Mouse (Mus musculus) MEL (cell line): Measurements from ENCODE around the gene Eral1. TPM values are rescaled to one million over a fixed set of nuclear protein-coding genes. Genes with fewer than 3 reads are reported as not detected.

ENCODE experiments used
- DNase-seq: peaks from one replicate; pipeline ENCODE4 v3.0.0; 2011; ENCODE audit warnings: low read depth, low spot score
- H3K27ac ChIP-seq: 2 replicates; pipeline ENCODE4 v1.5.1; 2012; ENCODE audit warnings: low read depth, mild to moderate bottlenecking, control low read depth, low read length, moderate library complexity; ENCODE audit not compliant: control insufficient read depth
- H3K27me3 ChIP-seq, 2 experiments: fragments of 150-350 bp in 1 of 2; sonication (generic) in 1 of 2; 2 replicates each; pipeline ENCODE4 v1.6.1; 2012; ENCODE audit warnings: low read length in 2 of 2, mild to moderate bottlenecking in 2 of 2, improper control_type of control experiment in 1 of 2, moderate library complexity in 1 of 2; ENCODE audit not compliant: insufficient read depth in 2 of 2, control insufficient read depth in 1 of 2
- H3K36me3 ChIP-seq, 2 experiments: 2 replicates each; pipeline ENCODE4 v1.6.1; 2012 to 2014; ENCODE audit warnings: low read length in 2 of 2, improper control_type of control experiment in 1 of 2, inconsistent platforms in 1 of 2, mild to moderate bottlenecking in 1 of 2; ENCODE audit not compliant: insufficient read depth in 2 of 2, control insufficient read depth in 1 of 2
- H3K4me1 ChIP-seq, 2 experiments: fragments of 150-350 bp in 1 of 2; sonication (generic) in 1 of 2; 2 replicates each; pipeline ENCODE4 v1.6.1; 2012; ENCODE audit warnings: low read length in 2 of 2, improper control_type of control experiment in 1 of 2, mild to moderate bottlenecking in 1 of 2; ENCODE audit not compliant: insufficient read depth in 2 of 2, control insufficient read depth in 1 of 2
- H3K4me3 ChIP-seq, 2 experiments: fragments of 150-350 bp in 1 of 2; sonication (generic) in 1 of 2; 2 replicates each; pipeline ENCODE4 v1.5.1; 2012; ENCODE audit warnings: low read depth in 2 of 2, low read length in 2 of 2, mild to moderate bottlenecking in 2 of 2, moderate library complexity in 2 of 2, control low read depth in 1 of 2, improper control_type of control experiment in 1 of 2; ENCODE audit not compliant: control insufficient read depth in 1 of 2, insufficient read depth in 1 of 2
- H3K79me2 ChIP-seq: 2 replicates; pipeline ENCODE4 v1.6.1; 2012; ENCODE audit warnings: mild to moderate bottlenecking, low read length, moderate library complexity; ENCODE audit not compliant: control insufficient read depth, poor library complexity, insufficient read depth
- H3K9ac ChIP-seq: 2 replicates; pipeline ENCODE4 v1.6.1; 2012; ENCODE audit warnings: low read depth, mild to moderate bottlenecking, control low read depth, low read length, moderate library complexity; ENCODE audit not compliant: control insufficient read depth, poor library complexity, severe bottlenecking
- H3K9me3 ChIP-seq: fragments of 150-350 bp; sonication (generic); replicated peaks from 2 replicates; pipeline ENCODE4 v1.6.1; 2012; ENCODE audit warnings: mild to moderate bottlenecking, low read length, improper control_type of control experiment, moderate library complexity; ENCODE audit not compliant: insufficient read depth
- BHLHE40 ChIP-seq: IDR thresholded peaks from 2 replicates; pipeline ENCODE4 v1.6.1; 2012; ENCODE audit warnings: low read depth, mild to moderate bottlenecking, inconsistent platforms, low read length, improper control_type of control experiment, borderline replicate concordance
- CHD1 ChIP-seq: IDR thresholded peaks from 2 replicates; pipeline ENCODE4 v1.6.1; 2012; ENCODE audit warnings: low read depth, mild to moderate bottlenecking, inconsistent platforms, low read length, improper control_type of control experiment
- ETS1 ChIP-seq: IDR thresholded peaks from 2 replicates; pipeline ENCODE4 v1.6.1; 2012; ENCODE audit warnings: low read depth, mild to moderate bottlenecking, inconsistent platforms, low read length, improper control_type of control experiment, moderate library complexity
- GABPA ChIP-seq: IDR thresholded peaks from 2 replicates; pipeline ENCODE4 v1.6.1; 2012; ENCODE audit warnings: low read depth, mild to moderate bottlenecking, inconsistent platforms, low read length, improper control_type of control experiment, moderate library complexity
- HCFC1 ChIP-seq: IDR thresholded peaks from 2 replicates; pipeline ENCODE4 v1.6.1; 2012; ENCODE audit warnings: low read depth, mild to moderate bottlenecking, inconsistent platforms, low read length, improper control_type of control experiment, moderate library complexity
- MAFK ChIP-seq: IDR thresholded peaks from 2 replicates; pipeline ENCODE4 v1.6.1; 2011; ENCODE audit warnings: low read depth, mild to moderate bottlenecking, low read length, improper control_type of control experiment, borderline replicate concordance
- MAX ChIP-seq: IDR thresholded peaks from 2 replicates; pipeline ENCODE4 v1.6.1; 2011; ENCODE audit warnings: low read length, improper control_type of control experiment
- MAZ ChIP-seq: IDR thresholded peaks from 2 replicates; pipeline ENCODE4 v1.6.1; 2012; ENCODE audit warnings: low read depth, mild to moderate bottlenecking, inconsistent platforms, low read length, improper control_type of control experiment
- MEF2A ChIP-seq: IDR thresholded peaks from 2 replicates; pipeline ENCODE4 v1.6.1; 2014; ENCODE audit warnings: low read depth, mild to moderate bottlenecking, inconsistent platforms, low read length, improper control_type of control experiment; ENCODE audit not compliant: poor library complexity, insufficient replicate concordance, severe bottlenecking; ENCODE audit errors: extremely low read depth
- MXI1 ChIP-seq: IDR thresholded peaks from 2 replicates; pipeline ENCODE4 v1.6.1; 2011; ENCODE audit warnings: mild to moderate bottlenecking, low read depth, low read length, improper control_type of control experiment
- NELFE ChIP-seq: IDR thresholded peaks from 2 replicates; pipeline ENCODE4 v1.6.1; 2011; ENCODE audit warnings: low read depth, low read length, improper control_type of control experiment
- NRF1 ChIP-seq: IDR thresholded peaks from 2 replicates; pipeline ENCODE4 v1.6.1; 2014; ENCODE audit warnings: low read depth, mild to moderate bottlenecking, inconsistent platforms, low read length, improper control_type of control experiment, moderate library complexity; ENCODE audit not compliant: poor library complexity, insufficient read depth, severe bottlenecking
- POLR2AphosphoS2 ChIP-seq: IDR thresholded peaks from 2 replicates; pipeline ENCODE4 v1.6.1; 2011; ENCODE audit warnings: low read length, improper control_type of control experiment
- POLR2AphosphoS5 ChIP-seq: IDR thresholded peaks from 2 replicates; pipeline ENCODE4 v1.6.1; 2012; ENCODE audit warnings: low read depth, borderline replicate concordance, mild to moderate bottlenecking, inconsistent platforms, low read length, moderate library complexity, mixed read lengths
- SIN3A ChIP-seq: IDR thresholded peaks from 2 replicates; pipeline ENCODE4 v1.6.1; 2012; ENCODE audit warnings: low read length, improper control_type of control experiment, inconsistent platforms
- SMC3 ChIP-seq: IDR thresholded peaks from 2 replicates; pipeline ENCODE4 v1.6.1; 2011; ENCODE audit warnings: low read depth, low read length, improper control_type of control experiment
- TAL1 ChIP-seq: IDR thresholded peaks from 2 replicates; pipeline ENCODE4 v1.6.1; 2012; ENCODE audit warnings: mild to moderate bottlenecking, inconsistent platforms, low read length, moderate library complexity, mixed read lengths
- TBP ChIP-seq: IDR thresholded peaks from 2 replicates; pipeline ENCODE4 v1.8.0; 2011; ENCODE audit warnings: low read depth, low read length, improper control_type of control experiment
- TCF12 ChIP-seq: IDR thresholded peaks from 2 replicates; pipeline ENCODE4 v1.6.1; 2014; ENCODE audit warnings: low read depth, mild to moderate bottlenecking, inconsistent platforms, low read length, improper control_type of control experiment, moderate library complexity
- UBTF ChIP-seq: IDR thresholded peaks from 2 replicates; pipeline ENCODE4 v1.6.1; 2012; ENCODE audit warnings: low read depth, mild to moderate bottlenecking, inconsistent platforms, low read length, improper control_type of control experiment, moderate library complexity, borderline replicate concordance; ENCODE audit not compliant: insufficient read depth
- USF2 ChIP-seq, 2 experiments: IDR thresholded peaks; 2 replicates each; pipeline ENCODE4 v1.6.1; 2011 to 2012; ENCODE audit warnings: improper control_type of control experiment in 2 of 2, low read length in 2 of 2, borderline replicate concordance in 1 of 2, inconsistent platforms in 1 of 2, low read depth in 1 of 2, mild to moderate bottlenecking in 1 of 2; ENCODE audit not compliant: insufficient read depth in 1 of 2
- ZKSCAN1 ChIP-seq: IDR thresholded peaks from 2 replicates; pipeline ENCODE4 v1.6.1; 2012; ENCODE audit warnings: low read depth, mild to moderate bottlenecking, inconsistent platforms, low read length, improper control_type of control experiment, moderate library complexity
- ZNF384 ChIP-seq: IDR thresholded peaks from 2 replicates; pipeline ENCODE4 v1.6.1; 2012; ENCODE audit warnings: low read depth, mild to moderate bottlenecking, inconsistent platforms, low read length, improper control_type of control experiment
- polyA plus RNA-seq, 2 experiments: library from polyadenylated mRNA; stranded (reverse) in 1 of 2; unstranded in 1 of 2; fragments of >175 nt in 1 of 2; fragments of >200 nt in 1 of 2; gene quantifications; 2 replicates each; pipeline versions ENCODE4 v1.2.1 to v1.2.4; 2012; ENCODE audit warnings: low replicate concordance in 2 of 2, low read depth in 1 of 2; ENCODE audit not compliant: insufficient read length in 2 of 2, insufficient read depth in 1 of 2, missing spikeins in 1 of 2
- total RNA-seq: library from RNA; depleted of rRNA; stranded (reverse); fragments of 300-350 nt; gene quantifications from 2 replicates; pipeline ENCODE4 v1.2.3, GENCODE M21; 2012

Eral1 gene
- total and polyA plus RNA-seq, 3 experiments, result 38.4 to 43.5 TPM; not detected in 1

DNA sequence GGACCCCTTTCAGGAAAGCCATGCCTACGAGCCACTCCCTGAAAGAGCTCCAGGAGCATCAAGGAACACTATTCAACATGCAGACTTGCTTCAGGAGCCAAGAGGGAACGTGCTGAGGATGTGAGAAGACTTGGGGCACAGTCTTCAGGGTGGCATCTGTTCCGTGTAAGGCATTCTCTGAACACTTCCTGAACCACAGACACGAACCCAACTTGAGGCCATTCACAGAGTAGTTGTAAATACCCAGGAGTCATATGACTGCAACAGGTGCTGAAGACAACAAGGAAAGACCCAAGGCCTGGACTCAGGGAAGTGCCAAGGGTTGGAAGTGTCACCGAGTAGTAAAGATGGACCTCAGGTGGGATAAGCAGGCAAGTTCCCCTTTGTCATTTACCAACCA is 12.6 kb downstream of the Eral1 start:
- TF ChIP-seq MAFK, result no peak
- TF ChIP-seq MXI1, result no peak
- TF ChIP-seq BHLHE40, result no peak
- TF ChIP-seq MAX, result no peak
- TF ChIP-seq POLR2AphosphoS5, result no peak
- no peak for TF ChIP-seq CHD1
- TF ChIP-seq POLR2AphosphoS2, result no peak
- TF ChIP-seq NELFE, result no peak
- no peak for TF ChIP-seq SMC3
- no peak for TF ChIP-seq TCF12
- Histone ChIP-seq H3K9me3 (no peaks in the 10 kb centered on the region), H3K4me1 (peaks cover 23 to 49% of the 10 kb centered on the region in 2 experiments), H3K4me3 (no peak overlapping the region), H3K79me2 (no peaks in the 10 kb centered on the region), H3K27me3 (no peaks in the 10 kb centered on the region), H3K36me3 (peaks cover 0 to 48% of the 10 kb centered on the region in 2 experiments; a peak in 2 of 4 replicates), H3K27ac (no peak overlapping the region), H3K9ac (no peak overlapping the region)
- DNase-seq, result no peak

- no peak overlapping the region for H3K4me3 ChIP-seq
- no peak for DNase-seq
- H3K4me1 ChIP-seq, result peaks cover 24 to 40% of the 10 kb centered on the region in 2 experiments
- no peaks in the 10 kb centered on the region for H3K79me2 ChIP-seq
- TF ChIP-seq UBTF (no peak), NELFE (no peak), POLR2AphosphoS5 (no peak)
- TF ChIP-seq, all 39 proteins: peak for 0
- Histone ChIP-seq H3K36me3 (peaks cover 0 to 39% of the 10 kb centered on the region in 2 experiments; a peak in 2 of 4 replicates), H3K9me3 (no peaks in the 10 kb centered on the region), H3K27ac (no peak overlapping the region), H3K9ac (no peak overlapping the region), H3K27me3 (no peaks in the 10 kb centered on the region)
Observed at GRCm38 (mm10) chr11:78066641-78067040, 13.5 kb downstream of the Eral1 start.

DNA sequence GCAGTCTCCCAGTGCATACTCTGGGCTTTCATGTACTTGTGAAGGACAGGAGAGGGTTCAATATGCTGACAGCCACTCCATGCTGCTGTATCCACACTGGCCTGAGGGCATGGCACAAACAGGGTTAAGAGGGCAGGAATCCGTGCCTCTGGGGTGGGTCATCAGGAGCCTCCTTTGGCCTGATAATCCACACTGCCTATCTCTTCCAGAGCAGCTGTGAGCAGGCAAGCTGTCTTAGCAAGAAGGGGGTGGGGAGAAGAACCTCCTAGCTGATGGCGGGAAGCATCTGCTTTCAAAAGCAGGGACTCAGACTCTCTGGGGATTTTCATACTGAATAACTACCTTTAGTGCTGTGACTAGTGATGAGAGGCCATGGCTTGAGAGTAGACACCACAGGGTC is 14.3 kb downstream of the Eral1 start:
- Histone ChIP-seq H3K79me2 (no peaks in the 10 kb centered on the region), H3K9me3 (no peaks in the 10 kb centered on the region), H3K9ac (no peak overlapping the region), H3K4me3 (no peak overlapping the region), H3K27ac (peak overlapping the region; percentile 15; the same call in 1 of the 2 replicates), H3K27me3 (no peaks in the 10 kb centered on the region), H3K36me3 (peaks cover 0 to 35% of the 10 kb centered on the region in 2 experiments; a peak in 2 of 4 replicates), H3K4me1 (peaks cover 24 to 34% of the 10 kb centered on the region in 2 experiments)
- peak; percentile 58 for DNase-seq
- TF ChIP-seq HCFC1 (no peak), MAZ (no peak), SIN3A (peak; percentile 77), TBP (no peak), ETS1 (peak; percentile 88), ZKSCAN1 (no peak), ZNF384 (no peak), BHLHE40 (0 out of 2 replicates have a peak, but pooled peaks have one; percentile 39), MAX (0 out of 2 replicates have a peak, but pooled peaks have one; percentile 48), SMC3 (no peak), MEF2A (no peak), TAL1 (peak; percentile 81), UBTF (no peak), GABPA (no peak), MAFK (no peak), NRF1 (no peak), USF2 (IDR thresholded peaks at IDR 0.05; ENCODE audit: borderline replicate concordance in 1 of 2, insufficient read depth in 1 of 2, low read depth in 1 of 2, low read length in 2 of 2) (no peak), TCF12 (peak; percentile 91)
